Comparison of ENCODE assay signal across 18 mouse cellular contexts in genomic region chr8:9959919-9960318, GRCm38 (mm10). TPM values are rescaled to one million over a fixed set of nuclear protein-coding genes. Genes with fewer than 3 reads are reported as not detected.
DNase-seq lines count a peak whose midpoint lies in the region.
"Had no signal": no experiment of that assay in that cellular context is flagged by ENCODE, and none has a peak within 500 bp of the region (broad histone marks: within the 10 kb centered on the region; RNA-seq: fewer than 3 reads in every experiment).

No protein-coding gene starts in this region.

- peak; percentile 63 for DNase-seq in adrenal gland, adult 2 months
- DNase-seq in adrenal gland, postnatal 4 days (ENCODE audit: low spot score in 2 of 2): no peak
- peak; percentile 6 for DNase-seq in 416B (ENCODE audit: low read depth)
- peak; percentile 16 for DNase-seq in adrenal gland, postnatal 14 days
- DNase-seq in urinary bladder, postnatal 4 days (ENCODE audit: low spot score in 2 of 2): no peak
- no peak for DNase-seq in left cerebral cortex, adult 18-20 months (ENCODE audit: low spot score in 2 of 2)
- DNase-seq: cerebellum, adult 18-20 months; cerebellum, adult 9-10 months; cerebellum, postnatal 14 days; gastrocnemius, postnatal 25 days; heart, adult 18-20 months; heart, postnatal 10 days; heart, postnatal 36 days; kidney, adult 18-20 months; kidney, adult 9 months had no signal

RNA-seq across cellular contexts. Expression of gene Lig4, which starts 17.6 kb away (rescaled TPM):
- total RNA-seq in adrenal gland, adult 2 months (2021): 1 to 10 TPM; 8.1 to 8.2 TPM
- 1.3 and 1.5 TPM in 2 replicates for polyA plus RNA-seq in adrenal gland, adult 2 months (2012; rRNA removed)
- total RNA-seq in adrenal gland, postnatal 4 days (2021): 1 to 10 TPM; 4.2 to 5.3 TPM
- total RNA-seq in adrenal gland, postnatal 14 days (2021): 6.1 and 6.6 TPM in 2 replicates
- total RNA-seq in left cerebral cortex, adult 18-20 months (2021): 10 to 100 TPM; 11.6 to 11.9 TPM

RNA-seq across cellular contexts. Expression of gene Abhd13, which starts 17.6 kb away (rescaled TPM):
- 10 to 100 TPM; 18.9 to 22.6 TPM for total RNA-seq in adrenal gland, adult 2 months (2021)
- 2.1 and 2.7 TPM in 2 replicates for polyA plus RNA-seq in adrenal gland, adult 2 months (2012; rRNA removed)
- 10 to 100 TPM; 22.0 TPM for total RNA-seq in adrenal gland, postnatal 4 days (2021)
- total RNA-seq in adrenal gland, postnatal 14 days (2021): 19.2 and 20.7 TPM in 2 replicates
- 10 to 100 TPM; 25.7 to 27.0 TPM for total RNA-seq in left cerebral cortex, adult 18-20 months (2021)

RNA-seq across cellular contexts. Expression of gene Tnfsf13b, which starts 46.3 kb away (rescaled TPM):
- 10 to 100 TPM in 1 of 2 experiments, 1 to 10 TPM in 1; 5.9 to 13.4 TPM for total RNA-seq in adrenal gland, adult 2 months (2021)
- polyA plus RNA-seq in adrenal gland, adult 2 months (2012; rRNA removed): 4.8 and 5.1 TPM in 2 replicates
- total RNA-seq in adrenal gland, postnatal 4 days (2021): 1 to 10 TPM; 6.6 to 7.7 TPM
- total RNA-seq in adrenal gland, postnatal 14 days (2021): 2.3 and 3.5 TPM in 2 replicates
- 1 to 10 TPM; 2.8 to 3.7 TPM for total RNA-seq in left cerebral cortex, adult 18-20 months (2021)
- total RNA-seq: common myeloid progenitor, adult 5-6 weeks had no signal
- polyA plus RNA-seq: embryonic facial prominence, embryonic 10.5 days; erythroblast, embryonic 14.5 days had no signal

Comparison
In these comparisons a context has a peak if more than half of its experiments do, and no peak if none do; other contexts are left out.
1. DNase-seq: peak in adrenal gland, adult 2 months (single experiment), 416B (single experiment) and adrenal gland, postnatal 14 days (single experiment); none in adrenal gland, postnatal 4 days (0 of 2), urinary bladder, postnatal 4 days (0 of 2) and left cerebral cortex, adult 18-20 months (0 of 2).